Mouse (Mus musculus) heart, adult 2 months (tissue): ENCODE data around the gene Kremen1.

Experiments used
- CTCF ChIP-seq: fragments of 200-600 bp; IDR thresholded peaks from 2 replicates; pipeline ENCODE4 v1.8.1; 2022; ENCODE audit warnings: antibody characterized with exemption, mild to moderate bottlenecking, moderate library complexity
- POLR2A ChIP-seq: fragments of 200-500 bp; IDR thresholded peaks from 2 replicates; pipeline ENCODE4 v1.6.1; 2011; ENCODE audit warnings: mild to moderate bottlenecking, low read depth, low read length, control low read depth; ENCODE audit not compliant: insufficient read depth

- TF ChIP-seq POLR2A (no peak), CTCF (no peak)
These were observed 28.6 kb upstream of the Kremen1 start for GRCm38 (mm10) chr11:5289826-5290580.
